Mouse (Mus musculus) hematopoietic stem cell, adult 5-6 weeks (primary cell): ENCODE measurements around the gene Rsu1. TPM values are rescaled to one million over a fixed set of nuclear protein-coding genes. Genes with fewer than 3 reads are reported as not detected.

ENCODE experiments used
- ATAC-seq, 2 experiments: fragments of 125-278 bp in 1 of 2; replicated peaks in 1 of 2; 2 replicates each; pipeline ENCODE4 v1.8.0; 2016 to 2017; ENCODE audit warnings: inconsistent platforms in 2 of 2, mild to moderate bottlenecking in 2 of 2, moderate number of reproducible peaks in 2 of 2, low read depth in 1 of 2, moderate TSS enrichment in 1 of 2; ENCODE audit not compliant: low FRiP score in 2 of 2, poor library complexity in 2 of 2, severe bottlenecking in 2 of 2, insufficient read depth in 1 of 2, low TSS enrichment in 1 of 2
- total RNA-seq: library from RNA; stranded (forward); fragments of 172-1452, 232-1000 nt; gene quantifications from 2 replicates; pipeline ENCODE4 v1.2.3, GENCODE M21; 2017

Gene Rsu1
- total RNA-seq, 1 experiment from 2014 or later: 140 TPM

GRCm38 (mm10) chr2:13233902-13234301 lies 37.3 kb downstream of the Rsu1 start:
- ATAC-seq: peak; percentile 8 to 18; a peak in 1 of 4 replicates

- peak; percentile 24 to 38 for ATAC-seq
These were observed 37.9 kb downstream of the Rsu1 start for GRCm38 (mm10) chr2:13233254-13233835.

DNA sequence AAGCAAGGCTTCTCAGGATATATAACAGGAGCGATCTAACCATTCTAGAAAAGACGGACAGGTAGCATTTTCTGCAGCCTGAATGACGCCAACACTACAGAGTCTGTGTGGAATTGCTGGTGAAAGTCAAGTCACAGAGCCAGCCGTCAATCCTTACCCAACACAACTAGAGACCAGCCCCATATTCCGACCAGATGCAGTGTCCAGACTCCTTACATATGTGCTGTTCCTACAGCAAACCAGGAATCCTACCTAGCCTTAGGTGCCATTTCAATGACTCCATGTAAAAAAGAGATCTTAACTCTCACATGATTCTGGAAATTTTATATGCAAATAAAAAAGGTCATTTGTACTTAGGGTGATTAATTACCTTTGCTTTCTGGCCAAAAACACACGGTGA lies 38.9 kb downstream of the Rsu1 start:
- ATAC-seq: no peak

GRCm38 (mm10) chr2:13229686-13230085 lies 41.5 kb downstream of the Rsu1 start:
- ATAC-seq: no peak

- ATAC-seq: no peak
These were observed 45.2 kb downstream of the Rsu1 start for GRCm38 (mm10) chr2:13226031-13226430.

DNA sequence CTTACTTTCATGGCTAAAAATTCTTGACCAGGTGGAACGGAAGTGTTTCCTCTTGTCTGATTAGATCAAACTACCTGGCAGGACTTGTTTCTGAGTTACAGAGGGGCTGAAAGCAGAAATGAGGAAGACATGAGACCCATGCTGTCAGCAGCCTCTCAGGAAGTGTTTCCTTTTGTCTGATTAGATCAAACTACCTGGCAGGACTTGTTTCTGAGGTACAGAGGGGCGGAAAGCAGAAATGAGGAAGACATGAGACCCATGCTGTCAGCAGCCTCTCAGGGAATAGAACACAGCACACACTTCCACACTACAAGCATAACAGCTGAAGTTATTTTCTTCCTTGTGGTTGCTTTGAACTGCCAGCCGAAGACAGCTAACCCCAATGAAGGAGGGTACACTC lies 46.7 kb downstream of the Rsu1 start:
- ATAC-seq: peak; percentile 81 to 87

GRCm38 (mm10) chr2:13223451-13223850 lies 47.8 kb downstream of the Rsu1 start:
- ATAC-seq: no peak

GRCm38 (mm10) chr2:13220141-13220540 lies 51.1 kb downstream of the Rsu1 start:
- ATAC-seq: no peak

GRCm38 (mm10) chr2:13218112-13218511 lies 53.1 kb downstream of the Rsu1 start:
- no peak for ATAC-seq

DNA sequence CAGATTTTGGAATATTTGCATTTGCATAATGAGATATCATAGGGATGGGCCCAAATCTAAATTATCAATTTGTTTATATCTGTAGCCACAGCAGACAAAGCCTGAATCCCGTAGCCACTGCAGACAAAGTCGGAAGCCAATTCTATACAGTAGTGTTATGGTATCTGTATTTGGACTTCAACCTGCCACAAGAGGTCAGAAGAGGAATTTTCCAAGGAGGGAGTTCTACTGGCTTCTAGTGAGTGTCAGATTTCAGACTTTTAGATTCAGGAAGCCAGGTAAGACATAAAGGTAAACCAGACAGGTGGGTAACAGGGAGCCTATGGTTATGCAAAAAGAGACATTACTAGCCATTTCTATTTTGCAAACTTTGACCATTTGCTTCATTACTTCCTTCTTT lies 64.4 kb downstream of the Rsu1 start:
- no peak for ATAC-seq

- no peak for ATAC-seq
These were observed 64.8 kb downstream of the Rsu1 start for GRCm38 (mm10) chr2:13206367-13206766.

DNA sequence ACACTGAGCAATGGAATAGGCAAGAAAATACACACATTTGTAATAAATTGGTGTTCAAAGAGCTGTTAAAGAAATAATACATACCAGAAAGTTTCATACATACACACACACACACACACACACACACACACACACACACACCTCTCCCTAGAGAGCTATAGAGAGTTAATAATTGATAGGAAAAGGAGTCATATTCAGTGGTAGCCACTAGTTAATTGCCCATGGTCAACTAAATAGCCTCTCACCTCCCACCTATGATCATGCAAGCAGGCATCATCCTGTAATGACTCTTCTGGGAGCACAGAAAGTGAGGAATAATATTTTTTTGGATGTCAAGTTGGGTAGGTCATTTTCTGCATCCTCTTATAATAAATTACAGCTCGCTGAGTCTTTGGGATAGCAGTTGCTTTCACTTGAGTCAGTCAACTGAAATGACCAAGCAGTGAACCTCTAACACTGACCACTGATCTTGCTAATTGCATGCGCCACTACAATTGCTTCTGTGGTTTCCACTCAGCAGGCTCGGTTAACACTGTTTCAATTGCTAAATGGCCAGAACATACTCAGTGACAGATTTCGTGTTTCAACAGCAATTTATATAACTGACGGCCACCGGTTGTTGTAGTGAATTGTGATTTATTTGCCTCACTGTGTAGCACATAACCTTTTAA lies 68.3 kb downstream of the Rsu1 start:
- no peak for ATAC-seq

GRCm38 (mm10) chr2:13199713-13200112 lies 71.5 kb downstream of the Rsu1 start:
- no peak for ATAC-seq

DNA sequence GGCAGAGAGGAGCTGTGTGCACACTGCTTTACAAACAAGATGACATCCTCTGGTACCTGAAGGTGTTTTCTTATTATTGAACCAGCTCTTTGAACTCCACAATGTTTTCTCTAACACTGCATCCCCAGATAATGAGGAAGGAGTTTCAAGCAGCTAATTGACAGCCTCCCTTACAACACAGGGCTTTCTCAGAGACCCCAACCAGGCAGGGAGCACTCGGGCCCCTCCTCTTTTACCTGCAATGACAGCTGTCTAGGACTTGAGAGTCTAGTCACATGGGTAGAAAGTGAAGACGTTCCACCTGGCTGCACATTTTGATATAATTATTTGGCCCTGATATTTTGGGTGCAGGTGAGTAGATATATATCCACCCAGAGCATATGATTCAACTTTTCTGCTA lies 72.2 kb downstream of the Rsu1 start:
- no peak for ATAC-seq

DNA sequence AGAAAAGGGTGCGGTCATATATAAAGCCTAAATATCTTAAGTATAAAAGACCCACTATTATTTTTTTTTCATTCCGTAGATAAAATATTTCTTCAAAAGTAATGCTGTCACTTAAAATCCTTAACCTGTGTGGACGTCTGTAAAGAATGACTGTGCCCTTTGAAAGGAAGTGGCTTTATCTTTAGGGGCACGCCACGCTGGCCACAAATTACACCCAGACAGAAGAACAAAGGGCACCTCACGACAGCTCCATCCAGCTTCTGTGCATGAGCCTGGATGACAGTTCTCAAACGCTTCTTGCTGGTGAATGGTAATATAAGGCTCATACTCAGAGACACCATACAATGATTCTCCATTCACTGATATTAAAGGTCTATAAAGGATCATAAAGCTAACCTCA lies 75.7 kb downstream of the Rsu1 start:
- ATAC-seq: no peak

GRCm38 (mm10) chr2:13192157-13192556 lies 79.1 kb downstream of the Rsu1 start:
- no peak for ATAC-seq

DNA sequence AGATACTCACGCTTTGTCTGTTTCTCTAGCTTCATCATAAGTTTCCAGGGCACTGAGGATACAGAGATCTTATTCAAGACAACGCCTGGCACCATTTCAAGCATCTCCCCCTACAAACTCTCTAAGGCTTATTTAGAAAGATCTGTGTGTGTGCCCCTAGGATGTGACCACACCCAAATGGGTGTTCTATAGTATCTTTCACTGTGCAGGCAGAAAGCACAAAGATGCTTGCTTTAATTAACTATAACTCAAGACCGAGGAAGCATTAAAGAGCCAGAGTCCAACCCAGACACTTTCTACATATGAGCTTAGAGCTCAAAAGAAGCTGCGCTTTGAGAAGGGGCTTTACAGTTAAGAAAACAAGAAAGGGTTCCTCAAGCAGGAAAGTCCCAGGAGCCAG lies 80.4 kb downstream of the Rsu1 start:
- no peak for ATAC-seq

- no peak for ATAC-seq
These were observed 82.3 kb downstream of the Rsu1 start for GRCm38 (mm10) chr2:13188831-13189495.

GRCm38 (mm10) chr2:13183124-13183523 lies 88.1 kb downstream of the Rsu1 start:
- ATAC-seq: no peak
